Mouse (Mus musculus): ENCODE data around the gene Grm5. TPM values are rescaled to one million over a fixed set of nuclear protein-coding genes. Genes with fewer than 3 reads are reported as not detected.

The Grm5 gene
- polyA plus RNA-seq, 1 experiment from 2014 or later = 0.23 TPM

- WGBS = 82% methylated on average over 3 of the region's 3 CpGs
- no peak for ATAC-seq (ENCODE audit: low FRiP score)
- Histone ChIP-seq H3K4me2 (no peak overlapping the region), H3K27me3 (ENCODE audit: control insufficient read depth, insufficient read depth, low read length) (no peaks in the 10 kb centered on the region), H3K27ac (ENCODE audit: low read depth, low read length) (no peak overlapping the region), H3K4me3 (ENCODE audit: low read depth, low read length) (no peak overlapping the region), H3K9ac (ENCODE audit: low read length) (no peak overlapping the region), H3K36me3 (ENCODE audit: control insufficient read depth, insufficient read depth, low read length) (no peaks in the 10 kb centered on the region), H3K9me3 (ENCODE audit: control insufficient read depth, low read length) (no peaks in the 10 kb centered on the region), H3K4me1 (ENCODE audit: control insufficient read depth, insufficient read depth, low read length) (no peaks in the 10 kb centered on the region)
- no peak for DNase-seq (ENCODE audit: low spot score, missing footprints)
These were observed 66.6 kb downstream of the Grm5 start for GRCm38 (mm10) chr7:87650610-87651009.

- no peak overlapping the region for H3K27ac ChIP-seq (ENCODE audit: low read depth, low read length)
- H3K9me3 ChIP-seq (ENCODE audit: control insufficient read depth, low read length) = no peaks in the 10 kb centered on the region
- DNase-seq (ENCODE audit: low spot score, missing footprints) (no peak), ATAC-seq (ENCODE audit: low FRiP score) (no peak)
- H3K4me1 ChIP-seq (ENCODE audit: control insufficient read depth, insufficient read depth, low read length) = no peaks in the 10 kb centered on the region
- H3K9ac ChIP-seq (ENCODE audit: low read length) = no peak overlapping the region
- H3K27me3 ChIP-seq (ENCODE audit: control insufficient read depth, insufficient read depth, low read length) = no peaks in the 10 kb centered on the region
- no peak overlapping the region for H3K4me2 ChIP-seq
- 67% methylated on average over 3 of the region's 3 CpGs for WGBS
- no peaks in the 10 kb centered on the region for H3K36me3 ChIP-seq (ENCODE audit: control insufficient read depth, insufficient read depth, low read length)
- H3K4me3 ChIP-seq (ENCODE audit: low read depth, low read length) = no peak overlapping the region
These were observed 77.8 kb downstream of the Grm5 start for GRCm38 (mm10) chr7:87661794-87662193.

- Histone ChIP-seq H3K27ac (ENCODE audit: low read depth, low read length) (no peak overlapping the region), H3K9me3 (ENCODE audit: control insufficient read depth, low read length) (no peaks in the 10 kb centered on the region), H3K9ac (ENCODE audit: low read length) (no peak overlapping the region), H3K4me3 (ENCODE audit: low read depth, low read length) (no peak overlapping the region), H3K4me1 (ENCODE audit: control insufficient read depth, insufficient read depth, low read length) (no peaks in the 10 kb centered on the region), H3K27me3 (ENCODE audit: control insufficient read depth, insufficient read depth, low read length) (no peaks in the 10 kb centered on the region), H3K36me3 (ENCODE audit: control insufficient read depth, insufficient read depth, low read length) (no peaks in the 10 kb centered on the region), H3K4me2 (no peak overlapping the region)
- WGBS = 88% methylated on average over 2 of the region's 2 CpGs
- ATAC-seq (ENCODE audit: low FRiP score) = no peak
- DNase-seq (ENCODE audit: low spot score, missing footprints) = no peak
These were observed 80.1 kb downstream of the Grm5 start for GRCm38 (mm10) chr7:87664041-87664440.

GRCm38 (mm10) chr7:87716393-87716792 lies 132.4 kb downstream of the Grm5 start:
- Histone ChIP-seq H3K36me3 (ENCODE audit: control insufficient read depth, insufficient read depth, low read length) (no peaks in the 10 kb centered on the region), H3K4me3 (ENCODE audit: low read depth, low read length) (no peak overlapping the region), H3K27me3 (ENCODE audit: control insufficient read depth, insufficient read depth, low read length) (no peaks in the 10 kb centered on the region), H3K27ac (ENCODE audit: low read depth, low read length) (no peak overlapping the region), H3K9ac (ENCODE audit: low read length) (no peak overlapping the region), H3K9me3 (ENCODE audit: control insufficient read depth, low read length) (no peaks in the 10 kb centered on the region), H3K4me1 (ENCODE audit: control insufficient read depth, insufficient read depth, low read length) (no peaks in the 10 kb centered on the region), H3K4me2 (no peak overlapping the region)
- DNase-seq (ENCODE audit: low spot score, missing footprints) (no peak), ATAC-seq (ENCODE audit: low FRiP score) (no peak)
- WGBS = 79% methylated on average over 1 of the region's 1 CpGs

- Histone ChIP-seq H3K4me2 (no peak overlapping the region), H3K27me3 (ENCODE audit: control insufficient read depth, insufficient read depth, low read length) (no peaks in the 10 kb centered on the region), H3K9ac (ENCODE audit: low read length) (no peak overlapping the region), H3K4me1 (ENCODE audit: control insufficient read depth, insufficient read depth, low read length) (no peaks in the 10 kb centered on the region), H3K9me3 (ENCODE audit: control insufficient read depth, low read length) (no peaks in the 10 kb centered on the region), H3K36me3 (ENCODE audit: control insufficient read depth, insufficient read depth, low read length) (no peaks in the 10 kb centered on the region), H3K4me3 (ENCODE audit: low read depth, low read length) (no peak overlapping the region), H3K27ac (ENCODE audit: low read depth, low read length) (no peak overlapping the region)
- no peak for ATAC-seq (ENCODE audit: low FRiP score)
- no peak for DNase-seq (ENCODE audit: low spot score, missing footprints)
- 71% methylated on average over 1 of the region's 1 CpGs for WGBS
These were observed 134.7 kb downstream of the Grm5 start for GRCm38 (mm10) chr7:87718631-87719030.

GRCm38 (mm10) chr7:87734511-87734910 lies 150.5 kb downstream of the Grm5 start:
- no peak overlapping the region for H3K9ac ChIP-seq (ENCODE audit: low read length)
- H3K27ac ChIP-seq (ENCODE audit: low read depth, low read length) = no peak overlapping the region
- DNase-seq (ENCODE audit: low spot score, missing footprints) (no peak), ATAC-seq (ENCODE audit: low FRiP score) (no peak)
- H3K36me3 ChIP-seq (ENCODE audit: control insufficient read depth, insufficient read depth, low read length) = no peaks in the 10 kb centered on the region
- H3K4me1 ChIP-seq (ENCODE audit: control insufficient read depth, insufficient read depth, low read length) = no peaks in the 10 kb centered on the region
- no peak overlapping the region for H3K4me2 ChIP-seq
- no peaks in the 10 kb centered on the region for H3K27me3 ChIP-seq (ENCODE audit: control insufficient read depth, insufficient read depth, low read length)
- H3K9me3 ChIP-seq (ENCODE audit: control insufficient read depth, low read length) = no peaks in the 10 kb centered on the region
- no peak overlapping the region for H3K4me3 ChIP-seq (ENCODE audit: low read depth, low read length)

GRCm38 (mm10) chr7:87761945-87762344 lies 178.0 kb downstream of the Grm5 start:
- WGBS = 47% methylated on average over 2 of the region's 2 CpGs
- no peak for DNase-seq (ENCODE audit: low spot score, missing footprints)
- Histone ChIP-seq H3K9ac (ENCODE audit: low read length) (no peak overlapping the region), H3K27ac (ENCODE audit: low read depth, low read length) (no peak overlapping the region; the same call in 1 of the 2 replicates), H3K4me1 (ENCODE audit: control insufficient read depth, insufficient read depth, low read length) (no peaks in the 10 kb centered on the region), H3K4me2 (no peak overlapping the region), H3K27me3 (ENCODE audit: control insufficient read depth, insufficient read depth, low read length) (no peaks in the 10 kb centered on the region), H3K9me3 (ENCODE audit: control insufficient read depth, low read length) (no peaks in the 10 kb centered on the region), H3K36me3 (ENCODE audit: control insufficient read depth, insufficient read depth, low read length) (no peaks in the 10 kb centered on the region), H3K4me3 (ENCODE audit: low read depth, low read length) (no peak overlapping the region)
- no peak for ATAC-seq (ENCODE audit: low FRiP score)

- Histone ChIP-seq H3K4me2 (no peak overlapping the region), H3K9ac (ENCODE audit: low read length) (no peak overlapping the region), H3K36me3 (ENCODE audit: control insufficient read depth, insufficient read depth, low read length) (no peaks in the 10 kb centered on the region), H3K27me3 (ENCODE audit: control insufficient read depth, insufficient read depth, low read length) (no peaks in the 10 kb centered on the region), H3K27ac (ENCODE audit: low read depth, low read length) (no peak overlapping the region; the same call in 1 of the 2 replicates), H3K4me3 (ENCODE audit: low read depth, low read length) (no peak overlapping the region), H3K9me3 (ENCODE audit: control insufficient read depth, low read length) (no peaks in the 10 kb centered on the region), H3K4me1 (ENCODE audit: control insufficient read depth, insufficient read depth, low read length) (no peaks in the 10 kb centered on the region)
- no peak for ATAC-seq (ENCODE audit: low FRiP score)
- 43% methylated on average over 3 of the region's 3 CpGs for WGBS
- DNase-seq (ENCODE audit: low spot score, missing footprints) = no peak
These were observed 178.4 kb downstream of the Grm5 start for GRCm38 (mm10) chr7:87762376-87762775.

- Histone ChIP-seq H3K27ac (ENCODE audit: low read depth, low read length) (no peak overlapping the region), H3K36me3 (ENCODE audit: control insufficient read depth, insufficient read depth, low read length) (no peaks in the 10 kb centered on the region), H3K4me3 (ENCODE audit: low read depth, low read length) (no peak overlapping the region), H3K4me2 (no peak overlapping the region), H3K4me1 (ENCODE audit: control insufficient read depth, insufficient read depth, low read length) (no peaks in the 10 kb centered on the region), H3K9ac (ENCODE audit: low read length) (no peak overlapping the region), H3K27me3 (ENCODE audit: control insufficient read depth, insufficient read depth, low read length) (no peaks in the 10 kb centered on the region), H3K9me3 (ENCODE audit: control insufficient read depth, low read length) (no peaks in the 10 kb centered on the region)
- no peak for DNase-seq (ENCODE audit: low spot score, missing footprints)
- WGBS = 80% methylated on average over 1 of the region's 1 CpGs
- no peak for ATAC-seq (ENCODE audit: low FRiP score)
These were observed 203.6 kb downstream of the Grm5 start for GRCm38 (mm10) chr7:87787560-87787959.

GRCm38 (mm10) chr7:87788963-87789362 lies 205.0 kb downstream of the Grm5 start:
- no peak overlapping the region for H3K9ac ChIP-seq (ENCODE audit: low read length)
- H3K4me1 ChIP-seq (ENCODE audit: control insufficient read depth, insufficient read depth, low read length) = no peaks in the 10 kb centered on the region
- no peak overlapping the region for H3K27ac ChIP-seq (ENCODE audit: low read depth, low read length)
- H3K36me3 ChIP-seq (ENCODE audit: control insufficient read depth, insufficient read depth, low read length) = no peaks in the 10 kb centered on the region
- H3K4me2 ChIP-seq = no peak overlapping the region
- DNase-seq (ENCODE audit: low spot score, missing footprints) (no peak), ATAC-seq (ENCODE audit: low FRiP score) (no peak)
- no peak overlapping the region for H3K4me3 ChIP-seq (ENCODE audit: low read depth, low read length)
- no peaks in the 10 kb centered on the region for H3K27me3 ChIP-seq (ENCODE audit: control insufficient read depth, insufficient read depth, low read length)
- no peaks in the 10 kb centered on the region for H3K9me3 ChIP-seq (ENCODE audit: control insufficient read depth, low read length)

All from midbrain, embryonic 11.5 days (tissue).